Mouse (Mus musculus): Measurements from ENCODE around the gene Ntrk3. TPM values are rescaled to one million over a fixed set of nuclear protein-coding genes. Genes with fewer than 3 reads are reported as not detected.

The Ntrk3 gene
- polyA plus RNA-seq, 1 experiment from 2014 or later: 7.3 TPM

DNA sequence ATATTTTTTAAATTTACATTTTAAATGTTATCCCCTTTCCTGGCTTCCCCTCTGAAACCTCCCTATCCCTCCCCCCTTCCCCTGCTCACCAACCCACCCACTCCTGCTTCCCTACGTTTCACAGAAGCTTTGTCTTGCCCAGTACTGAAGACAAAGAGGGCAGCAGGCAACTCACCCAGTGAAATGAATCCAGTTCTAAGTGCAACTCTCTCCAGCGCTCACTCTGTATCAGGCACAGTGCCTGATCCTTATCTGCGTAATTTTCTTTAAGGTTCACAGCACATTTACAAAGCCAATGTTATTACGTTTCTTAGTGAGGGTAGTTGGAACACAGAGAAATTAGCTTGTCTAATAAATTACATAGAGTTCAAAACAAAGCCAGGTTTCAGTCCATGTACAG, 592.6 kb downstream of the Ntrk3 start:
- Histone ChIP-seq H3K9me3 (ENCODE audit: control insufficient read depth, low read length) (no peaks in the 10 kb centered on the region), H3K4me3 (ENCODE audit: low read depth, low read length) (no peak overlapping the region), H3K4me2 (ENCODE audit: low read depth, low read length, severe bottlenecking) (no peak overlapping the region), H3K36me3 (ENCODE audit: control insufficient read depth, insufficient read depth, low read length) (no peaks in the 10 kb centered on the region), H3K27ac (ENCODE audit: low read depth, low read length) (no peak overlapping the region), H3K4me1 (replicated peaks; ENCODE audit: control insufficient read depth, insufficient read depth, low read length) (no peaks in the 10 kb centered on the region), H3K9ac (ENCODE audit: low read length) (no peak overlapping the region), H3K27me3 (ENCODE audit: control insufficient read depth, insufficient read depth, low read length) (no peaks in the 10 kb centered on the region)
- WGBS: 34% methylated on average over 4 of the region's 4 CpGs
- ATAC-seq (replicated peaks; ENCODE audit: low FRiP score) (no peak), DNase-seq (ENCODE audit: low spot score) (no peak)

DNA sequence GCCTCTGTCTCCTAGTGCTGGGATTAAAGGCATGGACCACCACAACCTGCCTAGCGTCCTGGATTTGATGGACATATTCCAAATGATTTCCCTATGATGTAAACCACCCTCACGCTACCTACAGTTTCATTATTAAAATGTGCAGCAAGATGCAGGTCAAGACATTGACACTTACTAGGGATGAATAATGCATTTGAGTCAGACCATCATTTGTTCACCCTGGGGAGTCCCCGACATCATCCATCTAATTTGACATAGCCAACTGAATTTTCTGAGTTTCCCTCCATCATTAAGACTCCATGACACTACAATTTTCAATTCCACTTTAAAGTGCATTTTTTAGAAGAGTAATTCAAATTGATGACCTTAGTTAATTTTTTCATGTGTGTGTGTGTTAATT, 593.0 kb downstream of the Ntrk3 start:
- no peak overlapping the region for H3K9ac ChIP-seq (ENCODE audit: low read length)
- no peaks in the 10 kb centered on the region for H3K9me3 ChIP-seq (ENCODE audit: control insufficient read depth, low read length)
- no peaks in the 10 kb centered on the region for H3K27me3 ChIP-seq (ENCODE audit: control insufficient read depth, insufficient read depth, low read length)
- no peaks in the 10 kb centered on the region for H3K36me3 ChIP-seq (ENCODE audit: control insufficient read depth, insufficient read depth, low read length)
- WGBS: 83% methylated on average over 3 of the region's 3 CpGs
- H3K4me2 ChIP-seq (ENCODE audit: low read depth, low read length, severe bottlenecking): no peak overlapping the region
- no peaks in the 10 kb centered on the region for H3K4me1 ChIP-seq (replicated peaks; ENCODE audit: control insufficient read depth, insufficient read depth, low read length)
- DNase-seq (ENCODE audit: low spot score) (no peak), ATAC-seq (replicated peaks; ENCODE audit: low FRiP score) (no peak)
- H3K27ac ChIP-seq (ENCODE audit: low read depth, low read length): no peak overlapping the region
- no peak overlapping the region for H3K4me3 ChIP-seq (ENCODE audit: low read depth, low read length)

DNA sequence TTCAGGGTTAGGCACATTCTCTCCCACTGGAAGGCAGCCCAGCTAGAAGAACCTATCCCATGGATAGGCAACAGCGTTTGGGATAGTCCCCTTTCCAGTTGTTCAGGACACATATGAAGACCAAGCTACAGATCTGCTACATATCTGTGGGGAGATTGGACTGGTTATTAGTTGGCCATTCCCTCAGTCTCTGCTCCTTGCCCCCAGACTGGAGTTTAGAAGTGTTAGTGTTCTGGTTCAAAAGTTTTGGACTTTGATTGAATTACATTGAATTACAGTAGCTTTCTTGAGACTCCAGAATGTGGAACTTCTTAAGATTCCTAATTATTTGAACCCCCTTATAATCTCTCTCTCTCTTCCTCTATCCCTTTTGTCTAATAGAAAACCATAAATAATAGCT, 607.8 kb downstream of the Ntrk3 start:
- Histone ChIP-seq H3K9me3 (ENCODE audit: control insufficient read depth, low read length) (no peaks in the 10 kb centered on the region), H3K4me1 (replicated peaks; ENCODE audit: control insufficient read depth, insufficient read depth, low read length) (no peaks in the 10 kb centered on the region), H3K4me2 (ENCODE audit: low read depth, low read length, severe bottlenecking) (no peak overlapping the region), H3K9ac (ENCODE audit: low read length) (no peak overlapping the region), H3K36me3 (ENCODE audit: control insufficient read depth, insufficient read depth, low read length) (no peaks in the 10 kb centered on the region), H3K4me3 (ENCODE audit: low read depth, low read length) (no peak overlapping the region), H3K27ac (ENCODE audit: low read depth, low read length) (no peak overlapping the region), H3K27me3 (ENCODE audit: control insufficient read depth, insufficient read depth, low read length) (no peaks in the 10 kb centered on the region)
- ATAC-seq (replicated peaks; ENCODE audit: low FRiP score): no peak
- 90% methylated on average over 1 of the region's 1 CpGs for WGBS
- DNase-seq (ENCODE audit: low spot score): no peak

Other genes starting within 250 kb of the Ntrk3 start
- 81.4 and 85.2 TPM in 2 replicates for gene Mrps11, start 45.1 kb upstream of the Ntrk3 start, polyA plus RNA-seq (2014; fragmentation: Nextera tagmentation; extraction: Ambion mirVana)
- 70.5 and 73.0 TPM in 2 replicates for gene Mrpl46, start 45.5 kb upstream of the Ntrk3 start, polyA plus RNA-seq (2014; fragmentation: Nextera tagmentation; extraction: Ambion mirVana)
- 24.3 and 24.8 TPM in 2 replicates for gene Det1, start 109.3 kb upstream of the Ntrk3 start, polyA plus RNA-seq (2014; fragmentation: Nextera tagmentation; extraction: Ambion mirVana)
- gene Aen, start 157.8 kb upstream of the Ntrk3 start, polyA plus RNA-seq (2014; fragmentation: Nextera tagmentation; extraction: Ambion mirVana): 54.2 and 65.4 TPM in 2 replicates
- 0.39 and 0.51 TPM in 2 replicates for gene Isg20, start 175.4 kb upstream of the Ntrk3 start, polyA plus RNA-seq (2014; fragmentation: Nextera tagmentation; extraction: Ambion mirVana)